Mouse (Mus musculus): ENCODE results near the gene Chn2. TPM values are rescaled to one million over a fixed set of nuclear protein-coding genes. Genes with fewer than 3 reads are reported as not detected.

The Chn2 gene
- polyA plus RNA-seq, 1 experiment from 2014 or later, result 15.3 TPM

- Histone ChIP-seq H3K9me3 (ENCODE audit: control insufficient read depth, low read length) (no peaks in the 10 kb centered on the region), H3K4me1 (ENCODE audit: control insufficient read depth, insufficient read depth, low read length) (peaks cover 21% of the 10 kb centered on the region), H3K4me2 (ENCODE audit: low read depth, low read length) (no peak overlapping the region), H3K4me3 (ENCODE audit: low read depth, low read length) (no peak overlapping the region), H3K27ac (replicated peaks; ENCODE audit: low read depth, low read length) (no peak overlapping the region), H3K27me3 (replicated peaks; ENCODE audit: control insufficient read depth, insufficient read depth, low read length) (peaks cover 29% of the 10 kb centered on the region), H3K9ac (ENCODE audit: low read depth, low read length) (no peak overlapping the region), H3K36me3 (ENCODE audit: control insufficient read depth, insufficient read depth, low read length) (no peaks in the 10 kb centered on the region)
- peak; percentile 50 for DNase-seq (ENCODE audit: low spot score)
- WGBS, result 18% methylated on average over 8 of the region's 8 CpGs
- 0 out of 2 replicates have a peak, but pooled peaks have one; percentile 26 for ATAC-seq (ENCODE audit: low read depth)
These were observed 292.8 kb downstream of the Chn2 start for GRCm38 (mm10) chr6:54332203-54332602.

DNA sequence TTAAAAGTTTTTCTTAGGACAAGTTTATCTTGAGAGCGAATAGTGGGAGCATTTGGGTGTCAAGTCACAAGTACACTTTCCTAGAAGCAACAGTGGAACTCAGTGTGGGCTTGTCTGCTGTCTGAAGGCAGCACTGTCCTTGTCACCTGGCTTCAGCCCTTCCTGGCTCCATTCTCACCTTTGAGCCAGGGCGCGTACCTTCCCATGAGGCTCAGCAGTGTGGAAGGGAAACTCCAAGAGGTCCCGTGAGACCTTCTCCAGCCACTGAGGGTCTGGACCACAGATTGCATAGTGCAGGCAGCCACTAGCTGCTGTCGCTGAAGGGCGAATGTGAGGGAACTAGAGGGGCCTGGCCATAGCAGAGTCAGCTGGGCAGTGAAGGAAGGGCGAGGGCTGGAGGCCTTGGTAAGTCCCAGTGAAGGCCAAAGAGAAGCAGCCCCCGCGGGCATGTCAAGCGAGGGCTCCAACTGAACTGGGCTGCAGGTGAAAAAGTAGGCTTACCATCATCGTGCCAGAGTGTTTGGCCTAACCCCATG lies 293.8 kb downstream of the Chn2 start:
- H3K4me1 ChIP-seq (ENCODE audit: control insufficient read depth, insufficient read depth, low read length), result peaks cover 17% of the 10 kb centered on the region
- no peak overlapping the region for H3K4me2 ChIP-seq (ENCODE audit: low read depth, low read length)
- no peak for DNase-seq (ENCODE audit: low spot score)
- no peak for ATAC-seq (ENCODE audit: low read depth)
- H3K4me3 ChIP-seq (ENCODE audit: low read depth, low read length), result no peak overlapping the region
- 41% methylated on average over 11 of the region's 11 CpGs for WGBS
- H3K27me3 ChIP-seq (replicated peaks; ENCODE audit: control insufficient read depth, insufficient read depth, low read length), result peaks cover 19% of the 10 kb centered on the region; the same call in 1 of the 2 replicates
- H3K36me3 ChIP-seq (ENCODE audit: control insufficient read depth, insufficient read depth, low read length), result no peaks in the 10 kb centered on the region
- H3K9me3 ChIP-seq (ENCODE audit: control insufficient read depth, low read length), result no peaks in the 10 kb centered on the region
- no peak overlapping the region for H3K27ac ChIP-seq (replicated peaks; ENCODE audit: low read depth, low read length)
- no peak overlapping the region for H3K9ac ChIP-seq (ENCODE audit: low read depth, low read length)

DNA sequence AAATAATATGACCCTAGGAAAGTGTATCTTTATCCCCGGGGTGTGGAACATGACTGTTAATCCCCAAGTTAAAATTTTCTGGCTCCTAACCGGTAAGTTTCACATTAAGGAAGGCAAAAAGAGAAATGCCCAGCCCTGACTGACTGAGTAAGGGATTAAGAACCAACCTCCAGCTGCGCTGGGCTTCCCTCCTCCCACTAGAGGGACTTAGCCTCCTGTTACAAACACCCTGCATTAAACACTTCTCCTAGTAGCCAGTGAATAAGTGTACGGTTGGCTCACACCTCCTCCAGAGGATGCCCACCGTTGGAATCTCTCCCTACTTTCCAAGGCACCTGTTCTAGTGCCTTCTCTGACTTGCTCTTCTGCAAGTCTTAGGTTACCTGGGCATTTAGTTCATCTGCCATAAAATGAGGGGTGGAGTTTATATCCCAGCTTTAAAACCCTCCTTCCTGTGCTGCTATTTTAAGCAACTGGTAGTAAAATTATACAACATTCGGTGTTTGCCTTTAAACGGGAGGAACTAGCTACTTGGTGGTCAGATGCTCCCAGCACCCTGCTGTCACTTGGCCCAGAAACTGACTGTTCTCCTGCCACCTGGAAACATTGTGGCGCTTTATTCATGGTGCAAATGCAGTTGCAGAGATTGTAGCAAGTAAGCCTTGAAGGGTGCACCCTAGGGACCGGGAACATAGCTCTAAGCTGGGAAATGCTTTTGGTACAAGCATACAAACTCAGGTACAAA lies 294.5 kb downstream of the Chn2 start:
- DNase-seq (ENCODE audit: low spot score), result peak; percentile 59
- Histone ChIP-seq H3K9ac (ENCODE audit: low read depth, low read length) (no peak overlapping the region), H3K36me3 (ENCODE audit: control insufficient read depth, insufficient read depth, low read length) (no peaks in the 10 kb centered on the region), H3K27ac (replicated peaks; ENCODE audit: low read depth, low read length) (no peak overlapping the region), H3K4me3 (ENCODE audit: low read depth, low read length) (no peak overlapping the region), H3K27me3 (replicated peaks; ENCODE audit: control insufficient read depth, insufficient read depth, low read length) (peaks cover 15% of the 10 kb centered on the region; the same call in 1 of the 2 replicates), H3K4me2 (ENCODE audit: low read depth, low read length) (no peak overlapping the region), H3K4me1 (ENCODE audit: control insufficient read depth, insufficient read depth, low read length) (peaks cover 17% of the 10 kb centered on the region), H3K9me3 (ENCODE audit: control insufficient read depth, low read length) (no peaks in the 10 kb centered on the region)
- WGBS, result 35% methylated on average over 9 of the region's 9 CpGs
- ATAC-seq (ENCODE audit: low read depth), result peak; percentile 58; the same call in 1 of the 2 replicates

DNA sequence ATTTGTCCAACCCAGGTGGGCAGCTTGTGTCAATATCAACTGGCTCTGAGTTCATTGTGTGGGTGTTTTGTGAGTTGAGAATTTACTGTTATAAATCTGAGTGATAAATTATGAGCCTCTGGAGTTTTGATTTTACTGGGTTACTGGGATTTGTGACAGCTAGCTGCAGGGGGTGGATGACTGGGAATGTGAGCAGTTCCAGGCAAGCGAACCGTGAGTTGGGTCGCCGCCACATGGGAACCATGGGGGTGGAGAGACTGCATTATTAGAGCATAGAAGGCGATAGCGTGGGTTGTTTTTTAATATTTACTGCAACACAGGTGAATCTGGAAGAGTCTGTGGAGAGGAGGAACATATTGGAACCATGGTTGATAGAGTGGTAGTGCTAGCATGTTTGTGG lies 298.0 kb downstream of the Chn2 start:
- H3K9ac ChIP-seq (ENCODE audit: low read depth, low read length), result no peak overlapping the region
- ATAC-seq (ENCODE audit: low read depth), result no peak
- 77% methylated on average over 6 of the region's 6 CpGs for WGBS
- H3K9me3 ChIP-seq (ENCODE audit: control insufficient read depth, low read length), result no peaks in the 10 kb centered on the region
- H3K4me2 ChIP-seq (ENCODE audit: low read depth, low read length), result no peak overlapping the region
- peaks cover 8% of the 10 kb centered on the region; the same call in 1 of the 2 replicates for H3K27me3 ChIP-seq (replicated peaks; ENCODE audit: control insufficient read depth, insufficient read depth, low read length)
- H3K36me3 ChIP-seq (ENCODE audit: control insufficient read depth, insufficient read depth, low read length), result no peaks in the 10 kb centered on the region
- H3K4me3 ChIP-seq (ENCODE audit: low read depth, low read length), result no peak overlapping the region
- H3K4me1 ChIP-seq (ENCODE audit: control insufficient read depth, insufficient read depth, low read length), result peaks cover 5% of the 10 kb centered on the region
- H3K27ac ChIP-seq (replicated peaks; ENCODE audit: low read depth, low read length), result no peak overlapping the region
- DNase-seq (ENCODE audit: low spot score), result no peak

DNA sequence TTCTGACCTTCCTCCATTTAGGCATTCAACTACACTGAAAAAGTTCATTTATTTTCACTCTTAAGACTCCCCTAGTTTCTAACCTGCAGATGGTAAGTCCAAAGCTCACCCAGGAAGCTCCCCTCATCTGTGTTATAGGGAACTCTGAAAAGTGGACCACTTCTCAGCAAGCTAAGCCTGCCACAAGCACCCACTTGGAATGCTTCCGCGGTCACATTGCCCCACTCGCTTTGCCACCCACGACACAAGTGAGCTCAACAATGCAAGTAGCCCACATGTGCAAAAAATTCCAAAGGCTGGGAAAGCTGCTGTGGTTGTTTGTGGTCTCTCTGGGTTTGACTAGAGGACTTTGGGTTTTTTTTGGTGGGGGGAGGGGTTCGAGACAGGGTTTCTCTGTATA lies 301.8 kb downstream of the Chn2 start:
- H3K27me3 ChIP-seq (replicated peaks; ENCODE audit: control insufficient read depth, insufficient read depth, low read length), result peaks cover 2% of the 10 kb centered on the region; the same call in 1 of the 2 replicates
- no peak for DNase-seq (ENCODE audit: low spot score)

DNA sequence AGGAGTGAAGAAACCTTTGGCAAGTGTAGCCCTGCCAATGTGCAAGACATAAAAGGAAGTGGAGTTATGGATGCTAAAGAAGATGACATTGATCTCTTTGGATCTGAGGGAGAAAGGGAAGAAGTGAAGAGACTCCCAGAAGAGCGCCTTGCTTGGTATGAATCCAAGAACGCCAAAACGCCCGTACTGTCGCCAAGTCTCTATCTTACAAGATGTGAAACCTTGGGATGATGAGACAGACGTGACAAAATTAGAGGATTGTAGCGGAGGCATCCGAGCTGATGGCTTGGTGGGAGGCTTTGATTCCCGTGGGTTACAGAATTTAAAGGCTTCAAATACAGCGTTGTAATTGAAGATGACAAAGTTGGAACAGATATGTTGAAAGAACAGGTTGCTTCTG lies 302.9 kb downstream of the Chn2 start:
- Histone ChIP-seq H3K27me3 (replicated peaks; ENCODE audit: control insufficient read depth, insufficient read depth, low read length) (no peaks in the 10 kb centered on the region; the same call in 1 of the 2 replicates), H3K4me2 (ENCODE audit: low read depth, low read length) (no peak overlapping the region), H3K27ac (replicated peaks; ENCODE audit: low read depth, low read length) (no peak overlapping the region), H3K4me3 (ENCODE audit: low read depth, low read length) (no peak overlapping the region), H3K36me3 (ENCODE audit: control insufficient read depth, insufficient read depth, low read length) (no peaks in the 10 kb centered on the region), H3K4me1 (ENCODE audit: control insufficient read depth, insufficient read depth, low read length) (no peaks in the 10 kb centered on the region), H3K9ac (ENCODE audit: low read depth, low read length) (no peak overlapping the region), H3K9me3 (ENCODE audit: control insufficient read depth, low read length) (no peaks in the 10 kb centered on the region)
- DNase-seq (ENCODE audit: low spot score) (no peak), ATAC-seq (ENCODE audit: low read depth) (no peak)
- 82% methylated on average over 10 of the region's 10 CpGs for WGBS

More for the DNA sequence above, 301.8 kb downstream of the Chn2 start:
- Histone ChIP-seq H3K36me3 (ENCODE audit: control insufficient read depth, insufficient read depth, low read length) (no peaks in the 10 kb centered on the region), H3K9ac (ENCODE audit: low read depth, low read length) (no peak overlapping the region), H3K4me3 (ENCODE audit: low read depth, low read length) (no peak overlapping the region), H3K4me2 (ENCODE audit: low read depth, low read length) (no peak overlapping the region), H3K4me1 (ENCODE audit: control insufficient read depth, insufficient read depth, low read length) (no peaks in the 10 kb centered on the region), H3K9me3 (ENCODE audit: control insufficient read depth, low read length) (no peaks in the 10 kb centered on the region), H3K27ac (replicated peaks; ENCODE audit: low read depth, low read length) (no peak overlapping the region)
- WGBS, result 81% methylated on average over 5 of the region's 5 CpGs
- ATAC-seq (ENCODE audit: low read depth), result no peak

Other genes with a start within 250 kb of the Chn2 start
- gene Tril, start 218.7 kb upstream of the Chn2 start, polyA plus RNA-seq (2014; fragmentation: Nextera tagmentation; extraction: Ambion mirVana), result 27.0 and 35.9 TPM in 2 replicates
- not detected in 2 replicates for gene Cpvl, start 60.9 kb upstream of the Chn2 start, polyA plus RNA-seq (2014; fragmentation: Nextera tagmentation; extraction: Ambion mirVana)